Mouse (Mus musculus): ENCODE results near the gene Cdh4.

GRCm38 (mm10) chr2:179697601-179698000, 255.4 kb downstream of the Cdh4 start:
- no peak for TF ChIP-seq EP300 (IDR thresholded peaks at IDR 0.05; ENCODE audit: low read depth)
- no peak for TF ChIP-seq CTCF (IDR thresholded peaks at IDR 0.05; ENCODE audit: low read depth)
